Mouse (Mus musculus): ENCODE data around the gene Slc7a10. TPM values are rescaled to one million over a fixed set of nuclear protein-coding genes. Genes with fewer than 3 reads are reported as not detected.

The Slc7a10 gene
- polyA plus RNA-seq, 2 experiments, result 2.7 to 7.5 TPM

GRCm38 (mm10) chr7:35150860-35151259 is 35.3 kb upstream of the Slc7a10 start:
- 76% methylated on average over 5 of the region's 5 CpGs for WGBS
- no peak overlapping the region for H3K4me3 ChIP-seq (replicated peaks; ENCODE audit: low read length)
- TF ChIP-seq POLR2A (IDR thresholded peaks at IDR 0.05; ENCODE audit: borderline replicate concordance, extremely low read depth, insufficient read depth, insufficient read length), result no peak
- no peak overlapping the region for H3K9ac ChIP-seq (ENCODE audit: low read depth, low read length, severe bottlenecking)
- H3K4me2 ChIP-seq (replicated peaks; ENCODE audit: low read depth, low read length, severe bottlenecking), result no peak overlapping the region
- no peak for DNase-seq (ENCODE audit: low spot score)
- H3K4me1 ChIP-seq (ENCODE audit: control insufficient read depth, insufficient read depth, low read length), result peaks cover 6% of the 10 kb centered on the region; the same call in 1 of the 2 replicates
- H3K27me3 ChIP-seq (ENCODE audit: control insufficient read depth, insufficient read depth, low read length), result no peaks in the 10 kb centered on the region
- H3K9me3 ChIP-seq (ENCODE audit: control insufficient read depth, low read length), result no peaks in the 10 kb centered on the region
- ATAC-seq (ENCODE audit: low FRiP score, low read depth), result no peak
- H3K36me3 ChIP-seq (ENCODE audit: control insufficient read depth, insufficient read depth, low read length), result no peaks in the 10 kb centered on the region
- H3K27ac ChIP-seq (replicated peaks; ENCODE audit: low read depth, low read length), result no peak overlapping the region

DNA sequence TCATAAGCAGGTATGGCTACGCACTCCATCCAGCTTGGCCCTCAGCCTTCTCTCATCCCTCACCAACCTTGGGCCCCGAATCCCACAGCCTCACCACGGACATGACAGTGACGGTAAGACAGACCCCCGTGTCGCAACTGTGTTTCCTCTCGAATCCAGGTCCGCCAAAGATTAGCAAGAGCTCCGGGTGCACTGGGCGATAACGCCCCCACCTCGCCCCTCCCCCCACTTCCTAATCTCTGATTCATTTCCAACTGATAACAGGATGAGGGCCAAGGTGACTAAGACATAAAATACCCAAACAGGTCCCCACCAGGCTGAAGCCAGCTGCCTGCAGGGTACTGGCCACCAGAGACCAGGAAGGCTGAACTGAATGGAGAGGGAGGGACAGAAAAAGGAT is 31.7 kb upstream of the Slc7a10 start:
- no peak for ATAC-seq (ENCODE audit: low FRiP score, low read depth)
- no peak for DNase-seq (ENCODE audit: low spot score)
- H3K27ac ChIP-seq (replicated peaks; ENCODE audit: low read depth, low read length), result no peak overlapping the region
- no peaks in the 10 kb centered on the region for H3K9me3 ChIP-seq (ENCODE audit: control insufficient read depth, low read length)
- no peak overlapping the region for H3K9ac ChIP-seq (ENCODE audit: low read depth, low read length, severe bottlenecking)
- H3K4me1 ChIP-seq (ENCODE audit: control insufficient read depth, insufficient read depth, low read length), result 0 out of 2 replicates have a peak, but pooled peaks cover 2% of the 10 kb centered on the region
- H3K4me3 ChIP-seq (replicated peaks; ENCODE audit: low read length), result no peak overlapping the region
- H3K27me3 ChIP-seq (ENCODE audit: control insufficient read depth, insufficient read depth, low read length), result no peaks in the 10 kb centered on the region
- TF ChIP-seq POLR2A (IDR thresholded peaks at IDR 0.05; ENCODE audit: borderline replicate concordance, extremely low read depth, insufficient read depth, insufficient read length), result no peak
- H3K4me2 ChIP-seq (replicated peaks; ENCODE audit: low read depth, low read length, severe bottlenecking), result no peak overlapping the region
- no peaks in the 10 kb centered on the region for H3K36me3 ChIP-seq (ENCODE audit: control insufficient read depth, insufficient read depth, low read length)
- 75% methylated on average over 12 of the region's 12 CpGs for WGBS

- Histone ChIP-seq H3K36me3 (ENCODE audit: control insufficient read depth, insufficient read depth, low read length) (no peaks in the 10 kb centered on the region), H3K9me3 (ENCODE audit: control insufficient read depth, low read length) (no peaks in the 10 kb centered on the region), H3K4me1 (ENCODE audit: control insufficient read depth, insufficient read depth, low read length) (no peaks in the 10 kb centered on the region), H3K4me3 (replicated peaks; ENCODE audit: low read length) (no peak overlapping the region), H3K27ac (replicated peaks; ENCODE audit: low read depth, low read length) (no peak overlapping the region), H3K4me2 (replicated peaks; ENCODE audit: low read depth, low read length, severe bottlenecking) (no peak overlapping the region), H3K27me3 (ENCODE audit: control insufficient read depth, insufficient read depth, low read length) (no peaks in the 10 kb centered on the region), H3K9ac (ENCODE audit: low read depth, low read length, severe bottlenecking) (no peak overlapping the region)
- TF ChIP-seq POLR2A (IDR thresholded peaks at IDR 0.05; ENCODE audit: borderline replicate concordance, extremely low read depth, insufficient read depth, insufficient read length), result no peak
- WGBS, result 72% methylated on average over 16 of the region's 16 CpGs
- ATAC-seq (ENCODE audit: low FRiP score, low read depth) (no peak), DNase-seq (ENCODE audit: low spot score) (no peak)
These were observed 29.4 kb upstream of the Slc7a10 start for GRCm38 (mm10) chr7:35156561-35157477.

- ATAC-seq (ENCODE audit: low FRiP score, low read depth), result no peak
- TF ChIP-seq POLR2A (IDR thresholded peaks at IDR 0.05; ENCODE audit: borderline replicate concordance, extremely low read depth, insufficient read depth, insufficient read length), result no peak
- 61% methylated on average over 3 of the region's 3 CpGs for WGBS
These were observed 28.7 kb upstream of the Slc7a10 start for GRCm38 (mm10) chr7:35157512-35157911.

DNA sequence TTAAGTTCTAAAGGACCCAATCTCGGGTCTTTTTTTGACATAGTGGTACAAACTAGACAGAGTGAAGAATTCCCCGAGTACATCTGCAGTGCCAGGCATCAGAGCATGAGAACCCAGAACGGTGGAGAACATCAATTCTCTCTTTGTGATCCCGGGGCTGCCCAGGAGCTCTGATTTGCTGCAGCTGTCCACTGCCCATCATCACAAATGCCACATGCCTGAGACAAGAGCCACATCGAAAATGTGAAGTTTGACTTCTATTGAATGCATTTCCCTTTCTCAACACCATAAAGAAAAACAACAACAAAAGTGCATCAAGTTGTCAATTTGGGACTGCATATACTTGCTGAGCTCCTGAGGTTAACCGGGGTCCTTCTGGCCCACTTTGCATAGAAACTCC is 23.7 kb upstream of the Slc7a10 start:
- no peak overlapping the region for H3K4me3 ChIP-seq (replicated peaks; ENCODE audit: low read length)
- H3K27me3 ChIP-seq (ENCODE audit: control insufficient read depth, insufficient read depth, low read length), result no peaks in the 10 kb centered on the region
- DNase-seq (ENCODE audit: low spot score) (no peak), ATAC-seq (ENCODE audit: low FRiP score, low read depth) (no peak)
- H3K4me1 ChIP-seq (ENCODE audit: control insufficient read depth, insufficient read depth, low read length), result no peaks in the 10 kb centered on the region
- no peak overlapping the region for H3K27ac ChIP-seq (replicated peaks; ENCODE audit: low read depth, low read length)
- H3K36me3 ChIP-seq (ENCODE audit: control insufficient read depth, insufficient read depth, low read length), result no peaks in the 10 kb centered on the region
- H3K9ac ChIP-seq (ENCODE audit: low read depth, low read length, severe bottlenecking), result no peak overlapping the region
- 70% methylated on average over 6 of the region's 6 CpGs for WGBS
- H3K4me2 ChIP-seq (replicated peaks; ENCODE audit: low read depth, low read length, severe bottlenecking), result no peak overlapping the region
- TF ChIP-seq POLR2A (IDR thresholded peaks at IDR 0.05; ENCODE audit: borderline replicate concordance, extremely low read depth, insufficient read depth, insufficient read length), result no peak
- H3K9me3 ChIP-seq (ENCODE audit: control insufficient read depth, low read length), result no peaks in the 10 kb centered on the region

More at GRCm38 (mm10) chr7:35157512-35157911, 28.7 kb upstream of the Slc7a10 start:
- Histone ChIP-seq H3K9ac (ENCODE audit: low read depth, low read length, severe bottlenecking) (no peak overlapping the region), H3K4me1 (ENCODE audit: control insufficient read depth, insufficient read depth, low read length) (no peaks in the 10 kb centered on the region), H3K4me3 (replicated peaks; ENCODE audit: low read length) (no peak overlapping the region), H3K36me3 (ENCODE audit: control insufficient read depth, insufficient read depth, low read length) (no peaks in the 10 kb centered on the region), H3K27ac (replicated peaks; ENCODE audit: low read depth, low read length) (no peak overlapping the region), H3K9me3 (ENCODE audit: control insufficient read depth, low read length) (no peaks in the 10 kb centered on the region), H3K27me3 (ENCODE audit: control insufficient read depth, insufficient read depth, low read length) (no peaks in the 10 kb centered on the region), H3K4me2 (replicated peaks; ENCODE audit: low read depth, low read length, severe bottlenecking) (no peak overlapping the region)
- DNase-seq (ENCODE audit: low spot score), result no peak

Data from limb, embryonic 14.5 days (tissue).